Mouse (Mus musculus) intestine, embryonic 16.5 days (tissue): ENCODE results near the gene Galnt18. TPM values are rescaled to one million over a fixed set of nuclear protein-coding genes. Genes with fewer than 3 reads are reported as not detected.

Source experiments
- ATAC-seq: fragments of 200-750 bp; cut with Nextera tagmentation; 2 replicates; pipeline ENCODE4 v1.8.0; 2017; ENCODE audit warnings: moderate TSS enrichment, moderate library complexity
- H3K27ac ChIP-seq: fragments of 300-500 bp; sonication (generic); 2 replicates; pipeline ENCODE4 v1.5.1; 2014; ENCODE audit warnings: mild to moderate bottlenecking, low read length
- H3K27me3 ChIP-seq: fragments of 300-500 bp; sonication (generic); replicated peaks from 2 replicates; pipeline ENCODE4 v1.6.1; 2014; ENCODE audit warnings: low read length, control low read depth, mixed read lengths; ENCODE audit not compliant: control insufficient read depth, insufficient read depth
- H3K36me3 ChIP-seq: fragments of 300-500 bp; sonication (generic); 2 replicates; pipeline ENCODE4 v1.6.1; 2014; ENCODE audit warnings: low read length, control low read depth; ENCODE audit not compliant: control insufficient read depth, insufficient read depth
- H3K4me1 ChIP-seq: fragments of 300-500 bp; sonication (generic); 2 replicates; pipeline ENCODE4 v1.6.1; 2014; ENCODE audit warnings: low read length, control low read depth, mixed read lengths; ENCODE audit not compliant: control insufficient read depth, insufficient read depth
- H3K4me2 ChIP-seq: fragments of 300-500 bp; sonication (generic); 2 replicates; pipeline ENCODE4 v1.6.1; 2014; ENCODE audit warnings: low read depth, low read length, control low read depth
- H3K4me3 ChIP-seq: fragments of 300-500 bp; sonication (generic); 2 replicates; pipeline ENCODE4 v1.5.1; 2014; ENCODE audit warnings: mild to moderate bottlenecking, low read length
- H3K9ac ChIP-seq: fragments of 300-500 bp; sonication (generic); 2 replicates; pipeline ENCODE4 v1.6.1; 2014; ENCODE audit warnings: low read depth, low read length
- H3K9me3 ChIP-seq: fragments of 300-500 bp; sonication (generic); 2 replicates; pipeline ENCODE4 v1.6.1; 2016; ENCODE audit warnings: low read length, control low read depth; ENCODE audit not compliant: control insufficient read depth
- WGBS: fragments of 180-500 bp; shearing (Covaris S2); extraction: QIAGEN DNeasy Blood & Tissue Kit; methylation state at CpG from one replicate; pipeline ENCODE4 v1.1.7; 2014; 5-methylcytosine and 5-hydroxymethylcytosine counted together
- polyA plus RNA-seq: library from polyadenylated mRNA; unstranded; fragments of >200 nt; fragmentation: Nextera tagmentation; extraction: Ambion mirVana; gene quantifications from 2 replicates; pipeline ENCODE4 v1.2.1, GENCODE M21; 2015

Gene Galnt18
- polyA plus RNA-seq: 17.6 and 18.7 TPM in 2 replicates

DNA sequence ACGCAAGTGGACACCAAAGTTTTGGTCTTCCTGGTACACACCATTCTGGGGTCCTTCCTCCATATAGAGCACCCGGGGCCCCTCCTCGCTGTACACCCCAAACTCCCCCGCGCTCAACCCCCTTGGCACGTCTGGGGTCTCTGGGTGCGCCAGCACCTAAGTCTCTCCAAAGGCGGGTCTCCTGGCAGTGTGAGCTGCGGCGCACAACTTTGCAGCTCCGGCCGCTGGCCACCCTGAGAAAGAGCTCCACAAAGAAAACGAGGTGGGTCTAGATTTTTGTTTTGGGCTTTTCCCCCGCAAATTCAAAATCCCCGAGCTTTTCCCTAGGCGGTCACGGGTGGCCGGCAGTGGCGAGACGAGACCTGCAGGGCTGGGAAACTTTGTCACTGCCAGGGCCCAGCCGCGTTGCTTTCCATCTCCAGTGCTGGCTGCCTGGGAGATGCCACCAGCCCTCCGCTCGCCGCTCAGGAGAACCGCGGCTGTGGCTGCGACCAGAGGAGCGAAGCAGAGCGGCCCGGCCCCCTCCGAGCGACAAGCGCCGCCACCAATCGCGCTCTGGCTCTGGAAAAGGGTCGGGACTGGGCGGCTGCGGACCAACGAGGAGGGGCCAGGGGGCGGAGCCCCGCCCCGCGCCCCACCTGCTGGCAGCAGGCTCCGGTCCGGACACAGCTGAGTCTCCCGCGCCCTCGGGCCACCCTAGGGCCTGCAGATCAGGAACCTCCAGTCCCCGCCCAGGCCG, at the start of gene Galnt18:
TSS of gene Galnt18 (minus strand) at position 474 of the 739 bp plus-strand sequence.
- no peaks in the 10 kb centered on the region for H3K9me3 ChIP-seq
- peak within 1 kb of the TSS; percentile 96 for H3K4me2 ChIP-seq
- peak within 1 kb of the TSS; percentile 58 for H3K4me3 ChIP-seq
- H3K9ac ChIP-seq: peak within 1 kb of the TSS; percentile 66
- ATAC-seq: peak; percentile 98
- no peaks in the 10 kb centered on the region for H3K36me3 ChIP-seq
- WGBS: 1% methylated on average over 52 of the region's 52 CpGs
- H3K27ac ChIP-seq: 0 out of 2 replicates have a peak within 1 kb of the TSS, but pooled peaks have one; percentile 29
- H3K4me1 ChIP-seq: peaks cover 5% of the 10 kb centered on the region
- H3K27me3 ChIP-seq: no peaks in the 10 kb centered on the region

DNA sequence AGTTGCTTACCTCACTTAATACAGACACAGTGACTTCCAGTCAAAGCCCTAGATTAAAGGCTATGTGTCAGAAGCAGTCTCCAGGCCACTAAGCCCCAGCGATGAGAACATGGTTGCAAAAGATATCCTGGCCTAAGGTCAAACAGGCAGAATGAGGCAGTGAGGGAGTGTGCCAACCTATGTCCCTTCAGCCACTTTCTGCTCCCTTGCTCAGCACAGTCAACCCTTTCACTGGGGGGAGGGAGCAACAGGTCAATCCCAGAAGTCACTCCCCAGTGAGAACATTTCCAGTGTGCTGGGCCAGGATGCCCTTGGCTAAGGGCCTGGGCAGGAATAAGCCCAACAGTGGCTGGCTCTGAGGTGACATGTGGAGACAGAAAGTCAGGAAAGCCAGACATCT, 47.6 kb upstream of the Galnt18 start:
- no peaks in the 10 kb centered on the region for H3K4me1 ChIP-seq
- H3K27me3 ChIP-seq: no peaks in the 10 kb centered on the region
- WGBS: 96% methylated on average over 1 of the region's 1 CpGs
- H3K9me3 ChIP-seq: no peaks in the 10 kb centered on the region
- no peak overlapping the region for H3K9ac ChIP-seq
- no peak for ATAC-seq
- no peaks in the 10 kb centered on the region for H3K36me3 ChIP-seq
- no peak overlapping the region for H3K27ac ChIP-seq
- no peak overlapping the region for H3K4me3 ChIP-seq
- no peak overlapping the region for H3K4me2 ChIP-seq

DNA sequence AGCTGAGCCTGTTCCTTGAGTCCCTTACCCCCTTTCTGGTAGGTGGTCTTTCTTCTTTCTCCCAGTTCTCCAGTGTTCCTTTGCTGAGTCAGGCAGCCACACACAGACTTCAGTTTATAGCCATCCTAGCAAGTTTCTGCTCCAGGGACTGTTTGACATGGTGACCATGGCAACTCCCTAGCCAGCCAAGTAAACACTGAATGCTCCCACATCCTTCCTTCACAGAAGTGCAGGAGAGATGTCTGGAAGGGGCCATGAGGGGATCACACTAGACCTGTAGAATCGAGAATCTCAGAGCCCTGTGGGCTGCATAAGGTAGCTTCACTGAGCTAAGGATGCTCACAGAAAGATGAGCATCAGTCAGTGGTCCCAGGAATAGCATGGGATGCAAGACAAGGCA, 33.3 kb upstream of the Galnt18 start:
- ATAC-seq: no peak

DNA sequence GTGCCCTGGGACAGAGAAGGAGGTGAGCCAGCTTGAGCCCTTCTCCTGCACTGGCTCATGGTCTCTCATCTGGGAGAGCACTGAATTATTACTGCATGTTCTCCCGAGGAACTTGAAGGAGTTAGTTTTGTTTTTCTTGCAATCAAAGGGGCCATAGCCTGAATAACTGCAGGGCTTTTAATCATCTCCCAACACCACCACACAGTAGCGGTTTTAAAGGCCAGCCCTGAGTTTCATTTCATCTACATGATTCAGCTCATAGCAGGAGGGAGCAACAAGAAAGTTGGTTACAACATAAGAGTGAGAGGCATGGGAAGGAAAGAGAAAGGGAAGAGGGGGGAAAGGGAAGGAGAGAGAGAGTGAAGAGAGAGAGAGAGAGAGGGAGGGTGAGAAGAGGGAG, 31.3 kb upstream of the Galnt18 start:
- Histone ChIP-seq H3K4me2 (no peak overlapping the region), H3K4me3 (no peak overlapping the region), H3K36me3 (no peaks in the 10 kb centered on the region), H3K27me3 (no peaks in the 10 kb centered on the region), H3K27ac (no peak overlapping the region), H3K4me1 (no peaks in the 10 kb centered on the region), H3K9ac (no peak overlapping the region), H3K9me3 (no peaks in the 10 kb centered on the region)
- no peak for ATAC-seq
- WGBS: 29% methylated on average over 2 of the region's 2 CpGs

More for the DNA sequence above, 33.3 kb upstream of the Galnt18 start:
- Histone ChIP-seq H3K4me2 (no peak overlapping the region), H3K9me3 (no peaks in the 10 kb centered on the region), H3K27me3 (no peaks in the 10 kb centered on the region), H3K4me3 (no peak overlapping the region), H3K27ac (no peak overlapping the region), H3K9ac (no peak overlapping the region), H3K36me3 (no peaks in the 10 kb centered on the region), H3K4me1 (no peaks in the 10 kb centered on the region)
- WGBS: 34% methylated on average over 1 of the region's 1 CpGs

DNA sequence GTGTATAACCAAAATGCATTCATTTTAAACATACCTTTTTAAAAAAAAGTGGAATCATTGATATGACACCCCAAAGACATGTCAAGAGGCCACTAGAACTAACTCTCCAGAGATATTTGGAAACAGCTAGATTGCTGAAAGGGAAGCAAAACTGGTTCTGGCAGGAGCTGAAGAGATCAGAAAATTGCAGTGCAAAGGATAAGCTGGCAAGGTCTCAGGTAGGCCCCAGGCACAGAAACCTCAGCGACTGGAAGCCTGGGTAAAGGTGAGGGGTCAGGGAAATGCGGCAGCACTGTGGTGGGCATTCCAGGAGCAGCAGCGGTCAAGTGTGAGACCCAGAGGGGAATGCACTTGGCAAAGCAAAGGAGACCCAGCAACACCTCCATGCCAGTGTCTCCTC, 30.0 kb upstream of the Galnt18 start:
- no peak for ATAC-seq
- 65% methylated on average over 3 of the region's 3 CpGs for WGBS

DNA sequence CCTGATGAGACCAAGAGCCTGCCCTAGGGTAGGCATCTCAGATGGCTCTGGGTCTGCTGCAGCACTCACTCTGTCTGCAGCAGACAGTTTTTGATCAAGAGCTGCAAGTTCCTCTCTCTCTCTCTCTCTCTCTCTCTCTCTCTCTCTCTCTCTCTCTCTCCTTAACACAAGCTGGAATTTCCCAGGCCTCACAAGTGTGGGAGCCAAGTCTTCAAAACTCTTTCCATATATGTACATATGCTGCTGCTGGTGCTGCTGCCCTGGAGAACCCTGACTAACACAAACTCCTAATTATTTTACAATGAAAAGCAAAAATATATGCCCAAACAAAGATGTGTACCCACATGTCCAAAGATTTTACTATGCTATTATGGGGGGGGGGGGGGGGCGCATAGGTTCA, 26.3 kb upstream of the Galnt18 start:
- 90% methylated on average over 1 of the region's 1 CpGs for WGBS
- no peak overlapping the region for H3K27ac ChIP-seq
- H3K36me3 ChIP-seq: no peaks in the 10 kb centered on the region
- no peak overlapping the region for H3K4me3 ChIP-seq
- H3K9me3 ChIP-seq: no peaks in the 10 kb centered on the region
- no peaks in the 10 kb centered on the region for H3K4me1 ChIP-seq
- no peak for ATAC-seq
- H3K4me2 ChIP-seq: no peak overlapping the region
- no peak overlapping the region for H3K9ac ChIP-seq
- no peaks in the 10 kb centered on the region for H3K27me3 ChIP-seq

More for the DNA sequence above, 30.0 kb upstream of the Galnt18 start:
- H3K9ac ChIP-seq: no peak overlapping the region
- H3K4me3 ChIP-seq: no peak overlapping the region
- no peak overlapping the region for H3K4me2 ChIP-seq
- H3K4me1 ChIP-seq: no peaks in the 10 kb centered on the region
- no peaks in the 10 kb centered on the region for H3K36me3 ChIP-seq
- H3K9me3 ChIP-seq: no peaks in the 10 kb centered on the region
- no peak overlapping the region for H3K27ac ChIP-seq
- no peaks in the 10 kb centered on the region for H3K27me3 ChIP-seq

DNA sequence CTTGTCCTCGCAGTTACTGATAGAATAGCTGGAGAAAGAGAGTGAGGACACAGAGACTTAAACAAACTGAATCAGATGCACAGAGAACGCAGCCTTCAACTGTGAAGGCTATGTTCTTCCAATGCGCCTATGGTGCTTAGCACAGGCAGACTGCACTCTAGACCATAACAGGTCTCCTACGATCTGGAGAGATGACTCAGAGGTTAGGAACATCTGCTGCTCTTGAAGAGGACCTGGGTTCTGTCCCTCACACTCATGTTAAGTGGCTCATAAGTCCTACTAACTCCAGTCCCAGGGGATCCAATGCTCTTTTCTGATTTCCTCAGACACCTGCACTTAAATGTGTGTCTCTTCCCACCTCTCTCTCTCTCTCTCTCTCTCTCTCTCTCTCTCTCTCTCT, 24.9 kb upstream of the Galnt18 start:
- Histone ChIP-seq H3K4me3 (no peak overlapping the region), H3K4me2 (no peak overlapping the region), H3K36me3 (no peaks in the 10 kb centered on the region), H3K4me1 (no peaks in the 10 kb centered on the region), H3K27ac (no peak overlapping the region), H3K27me3 (no peaks in the 10 kb centered on the region), H3K9me3 (no peaks in the 10 kb centered on the region), H3K9ac (no peak overlapping the region)
- no peak for ATAC-seq
- 86% methylated on average over 4 of the region's 4 CpGs for WGBS

DNA sequence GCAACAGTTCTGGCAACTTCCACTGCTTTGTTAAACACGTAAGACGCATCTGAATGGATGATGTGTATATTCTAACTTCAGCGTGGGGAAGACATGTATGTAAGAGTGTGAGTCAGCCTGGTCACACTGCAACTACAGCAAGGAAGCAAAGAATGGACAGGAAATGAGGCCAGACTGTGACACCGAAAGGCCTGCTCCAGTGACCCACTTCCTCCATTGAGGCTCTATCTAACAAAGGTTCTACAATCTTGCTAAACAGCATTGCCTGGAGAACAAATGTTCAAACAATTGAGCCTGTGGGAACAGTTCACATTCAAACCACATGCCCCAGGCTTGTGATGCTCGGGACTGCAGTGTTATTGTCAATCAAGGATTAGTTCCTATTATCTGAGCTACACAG, 21.0 kb upstream of the Galnt18 start:
- H3K27ac ChIP-seq: no peak overlapping the region
- no peaks in the 10 kb centered on the region for H3K36me3 ChIP-seq
- no peak for ATAC-seq
- no peaks in the 10 kb centered on the region for H3K27me3 ChIP-seq
- H3K9me3 ChIP-seq: no peaks in the 10 kb centered on the region
- no peak overlapping the region for H3K9ac ChIP-seq
- no peak overlapping the region for H3K4me3 ChIP-seq
- no peak overlapping the region for H3K4me2 ChIP-seq
- 74% methylated on average over 5 of the region's 5 CpGs for WGBS
- H3K4me1 ChIP-seq: no peaks in the 10 kb centered on the region

DNA sequence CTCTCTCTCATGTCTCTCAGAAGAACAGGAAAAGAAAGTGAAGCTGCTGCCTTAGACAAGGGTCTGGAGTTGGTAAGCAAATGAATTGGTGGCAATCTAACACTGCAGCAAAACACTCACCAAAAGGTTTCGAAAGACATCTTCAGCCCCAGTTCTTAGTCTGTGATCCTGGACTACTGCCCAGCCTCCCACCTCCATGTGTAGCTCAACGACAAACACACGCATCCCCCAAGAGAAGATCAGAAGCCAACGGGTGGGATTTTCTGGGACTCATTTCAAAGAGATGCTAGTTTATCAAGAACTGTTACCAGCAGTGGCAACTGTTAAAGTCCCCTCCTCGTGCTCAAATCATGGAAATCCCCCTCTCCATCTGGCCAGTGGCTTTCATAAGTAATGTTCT, 20.3 kb upstream of the Galnt18 start:
- no peaks in the 10 kb centered on the region for H3K36me3 ChIP-seq
- no peak for ATAC-seq
- H3K4me3 ChIP-seq: no peak overlapping the region
- no peaks in the 10 kb centered on the region for H3K27me3 ChIP-seq
- no peak overlapping the region for H3K4me2 ChIP-seq
- 85% methylated on average over 5 of the region's 5 CpGs for WGBS
- H3K9me3 ChIP-seq: no peaks in the 10 kb centered on the region
- H3K27ac ChIP-seq: no peak overlapping the region
- H3K9ac ChIP-seq: no peak overlapping the region
- H3K4me1 ChIP-seq: no peaks in the 10 kb centered on the region

DNA sequence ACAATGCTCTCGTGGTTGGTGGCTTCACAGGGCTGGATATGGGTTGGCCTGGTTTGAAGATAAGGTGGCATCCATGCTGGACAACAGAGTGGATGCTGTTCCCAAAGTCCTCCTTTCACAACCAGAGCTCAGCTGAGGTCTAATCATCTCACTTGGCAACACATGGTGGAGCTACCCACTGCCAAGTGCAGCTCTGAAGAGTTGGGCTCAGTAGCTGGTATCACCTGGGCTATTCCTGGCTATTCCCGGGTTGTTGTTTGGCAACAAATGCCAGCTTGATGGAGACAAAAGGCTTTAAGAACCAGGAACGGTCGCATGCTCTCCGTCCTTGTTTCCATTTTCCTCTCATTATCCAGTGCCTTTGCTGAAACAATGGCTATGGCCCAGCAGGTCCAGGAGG, 19.2 kb upstream of the Galnt18 start:
- no peak overlapping the region for H3K27ac ChIP-seq
- no peak overlapping the region for H3K4me3 ChIP-seq
- no peaks in the 10 kb centered on the region for H3K9me3 ChIP-seq
- H3K9ac ChIP-seq: no peak overlapping the region
- no peak for ATAC-seq
- WGBS: 84% methylated on average over 5 of the region's 5 CpGs
- H3K27me3 ChIP-seq: no peaks in the 10 kb centered on the region
- no peaks in the 10 kb centered on the region for H3K4me1 ChIP-seq
- H3K36me3 ChIP-seq: no peaks in the 10 kb centered on the region
- H3K4me2 ChIP-seq: no peak overlapping the region
